Mouse (Mus musculus) C2C12 (cell line): Measurements from ENCODE around the gene Atp11a. TPM values are rescaled to one million over a fixed set of nuclear protein-coding genes. Genes with fewer than 3 reads are reported as not detected.

ENCODE experiments used
- H3K27me3 ChIP-seq: one replicate; pipeline ENCODE4 v1.6.1; 2011; ENCODE audit not compliant: control insufficient read depth, insufficient read depth, insufficient read length
- H3K36me3 ChIP-seq: one replicate; pipeline ENCODE4 v1.6.1; 2011; ENCODE audit not compliant: control insufficient read depth, insufficient read depth
- H3K4me3 ChIP-seq: one replicate; pipeline ENCODE4 v1.5.1; 2011; ENCODE audit warnings: mild to moderate bottlenecking, control low read depth; ENCODE audit not compliant: poor library complexity, insufficient read depth, severe bottlenecking
- H3K79me2 ChIP-seq: one replicate; pipeline ENCODE4 v1.6.1; 2011; ENCODE audit not compliant: control insufficient read depth, insufficient read depth
- H3K79me3 ChIP-seq: one replicate; pipeline ENCODE4 v1.6.1; 2011; ENCODE audit warnings: low read depth, control low read depth
- H3ac ChIP-seq: one replicate; pipeline ENCODE3; 2011; ENCODE audit warnings: low read depth; ENCODE audit not compliant: control insufficient read depth, insufficient read length
- CEBPB ChIP-seq: IDR thresholded peaks from one replicate; pipeline ENCODE4 v1.6.1; 2011; ENCODE audit warnings: low read depth, mild to moderate bottlenecking, control low read depth, moderate library complexity
- CTCF ChIP-seq: IDR thresholded peaks from one replicate; pipeline ENCODE4 v1.5.1; 2011; ENCODE audit not compliant: control insufficient read depth, insufficient read depth, insufficient read length
- FOSL1 ChIP-seq: IDR thresholded peaks from one replicate; pipeline ENCODE4 v1.8.0; 2011; ENCODE audit warnings: mild to moderate bottlenecking, low read length; ENCODE audit not compliant: poor library complexity, insufficient read depth, severe bottlenecking
- MAX ChIP-seq: IDR thresholded peaks from one replicate; pipeline ENCODE4 v1.6.1; 2011; ENCODE audit warnings: mild to moderate bottlenecking, control low read depth
- MYOD1 ChIP-seq: IDR thresholded peaks from one replicate; pipeline ENCODE4 v1.6.1; 2011; ENCODE audit warnings: low read depth; ENCODE audit not compliant: control insufficient read depth, insufficient read length
- MYOG ChIP-seq: IDR thresholded peaks from one replicate; pipeline ENCODE4 v1.6.1; 2011; ENCODE audit not compliant: control insufficient read depth, insufficient read length; ENCODE audit errors: extremely low read depth
- USF1 ChIP-seq: IDR thresholded peaks from one replicate; pipeline ENCODE4 v1.6.1; 2011; ENCODE audit warnings: low read depth, mild to moderate bottlenecking, control low read depth, moderate library complexity
- polyA plus RNA-seq: library from polyadenylated mRNA; unstranded; fragments of >200 nt; fragmentation: generic; extraction: Trizol; gene quantifications from one replicate; pipeline ENCODE4 v1.2.1, GENCODE M21; 2012; ENCODE audit warnings: missing spikeins

The Atp11a gene
- polyA plus RNA-seq, 1 experiment, result 16.6 TPM

DNA sequence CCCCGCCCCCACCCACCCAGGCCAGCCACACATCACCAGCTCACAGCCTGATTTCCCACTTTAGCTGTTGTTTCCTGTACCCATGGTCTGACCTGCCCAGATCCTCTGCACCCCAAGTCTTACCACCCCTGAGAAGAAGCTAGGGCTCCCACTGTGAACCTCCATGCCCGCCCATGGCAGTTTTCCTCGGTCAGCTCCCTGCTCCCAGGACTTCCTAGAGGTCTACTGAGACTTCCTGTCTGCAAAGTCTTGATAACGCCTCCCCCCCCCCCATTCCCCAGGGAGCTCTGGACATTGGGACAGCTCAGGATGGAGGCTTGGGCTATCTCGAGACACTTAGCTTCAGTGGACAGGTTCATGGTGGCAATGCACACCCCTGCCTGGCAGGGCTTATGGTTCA is 148.3 kb downstream of the Atp11a start:
- Histone ChIP-seq H3ac (no peak overlapping the region), H3K79me2 (no peaks in the 10 kb centered on the region), H3K79me3 (no peaks in the 10 kb centered on the region), H3K36me3 (no peaks in the 10 kb centered on the region), H3K27me3 (peaks cover 48% of the 10 kb centered on the region), H3K4me3 (no peak overlapping the region)
- TF ChIP-seq FOSL1 (no peak), MYOG (no peak), USF1 (no peak), CEBPB (no peak), MYOD1 (no peak)

DNA sequence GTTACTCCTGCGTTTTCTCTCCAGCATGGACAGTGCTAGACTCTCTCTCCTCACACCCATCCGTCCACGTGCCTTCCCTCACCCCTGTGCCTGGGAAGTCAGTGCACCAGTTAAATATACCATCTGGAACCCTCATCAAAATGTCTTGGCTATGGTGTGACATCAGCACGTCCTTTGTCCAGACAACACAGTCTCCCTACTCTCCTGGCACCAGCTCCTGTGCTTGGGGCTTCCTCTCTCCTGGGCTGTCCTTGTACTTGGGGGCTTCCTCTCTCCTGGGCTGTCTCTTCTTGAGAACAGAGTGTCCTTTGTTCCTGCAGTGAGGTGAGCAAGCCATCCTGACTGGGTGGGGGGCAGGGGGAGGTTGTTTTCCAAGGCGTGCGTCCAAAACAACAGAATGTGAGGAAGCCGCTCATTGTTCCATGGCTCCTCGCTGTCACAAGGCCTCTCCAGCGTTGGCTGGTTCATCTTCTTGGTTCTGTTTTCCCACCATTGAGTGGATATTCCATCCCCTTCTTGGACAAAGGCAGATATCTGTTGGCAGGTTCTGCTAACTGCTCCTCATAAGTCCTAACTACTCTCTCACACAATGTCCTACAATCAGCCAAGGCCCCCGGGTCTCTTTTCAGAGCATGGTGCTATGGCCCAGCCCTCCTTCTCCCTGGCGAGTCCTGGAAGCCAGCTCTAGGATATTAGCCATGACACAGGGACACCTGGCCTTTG is 148.9 kb downstream of the Atp11a start:
- Histone ChIP-seq H3ac (no peak overlapping the region), H3K36me3 (no peaks in the 10 kb centered on the region), H3K79me2 (no peaks in the 10 kb centered on the region), H3K27me3 (peaks cover 46% of the 10 kb centered on the region), H3K4me3 (no peak overlapping the region), H3K79me3 (no peaks in the 10 kb centered on the region)
- TF ChIP-seq FOSL1, result no peak

DNA sequence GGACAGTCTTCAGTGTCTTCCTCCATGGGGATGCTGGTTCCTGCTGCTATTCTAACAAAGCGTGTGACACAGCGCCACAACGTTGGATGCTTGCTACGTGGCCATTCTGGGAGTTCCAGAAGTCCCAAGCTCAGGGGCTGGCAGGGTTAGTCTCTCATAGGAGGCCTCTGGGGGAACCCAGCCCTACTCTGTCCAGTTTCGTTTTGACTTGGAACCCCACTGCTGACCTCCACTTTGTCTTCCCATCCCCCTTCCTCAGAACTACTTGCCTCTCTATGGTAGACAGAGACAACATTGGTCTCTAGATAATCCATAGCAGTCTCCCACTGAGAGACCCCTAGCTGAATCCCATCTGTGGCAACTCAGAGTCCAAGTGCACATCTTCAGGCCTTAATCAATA is 149.8 kb downstream of the Atp11a start:
- no peak for TF ChIP-seq USF1
- TF ChIP-seq MYOD1, result no peak
- no peak for TF ChIP-seq MAX
- TF ChIP-seq MYOG, result no peak
- no peak for TF ChIP-seq CEBPB
- TF ChIP-seq CTCF, result no peak
- Histone ChIP-seq H3K79me2 (no peaks in the 10 kb centered on the region), H3K4me3 (no peak overlapping the region), H3ac (no peak overlapping the region), H3K79me3 (no peaks in the 10 kb centered on the region), H3K27me3 (peaks cover 43% of the 10 kb centered on the region), H3K36me3 (no peaks in the 10 kb centered on the region)

DNA sequence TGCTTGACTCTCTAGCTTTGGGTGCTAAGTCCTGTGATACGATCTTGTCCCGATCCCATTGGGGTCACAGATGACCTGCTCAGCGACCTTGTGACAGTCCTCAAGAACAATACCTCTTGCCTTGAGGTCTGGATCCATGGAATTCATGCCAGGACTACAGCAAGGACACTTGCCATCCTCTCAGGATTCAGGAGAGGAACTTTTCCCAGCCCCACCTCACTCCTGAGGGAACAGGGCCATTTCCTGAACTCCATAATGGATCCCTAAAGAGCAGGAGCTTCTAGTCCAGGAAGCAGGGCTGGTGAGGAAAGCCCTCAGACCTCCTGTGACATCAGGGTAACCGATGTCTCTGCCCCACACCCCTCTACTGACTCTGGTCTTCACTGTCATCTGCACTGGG is 150.9 kb downstream of the Atp11a start:
- H3ac ChIP-seq, result no peak overlapping the region
- no peaks in the 10 kb centered on the region for H3K79me2 ChIP-seq
- H3K4me3 ChIP-seq, result no peak overlapping the region
- TF ChIP-seq CTCF, result no peak
- no peak for TF ChIP-seq FOSL1
- TF ChIP-seq MAX, result no peak
- TF ChIP-seq CEBPB, result no peak
- no peak for TF ChIP-seq MYOG
- TF ChIP-seq MYOD1, result no peak
- TF ChIP-seq USF1, result no peak
- peaks cover 42% of the 10 kb centered on the region for H3K27me3 ChIP-seq
- no peaks in the 10 kb centered on the region for H3K79me3 ChIP-seq
- no peaks in the 10 kb centered on the region for H3K36me3 ChIP-seq

DNA sequence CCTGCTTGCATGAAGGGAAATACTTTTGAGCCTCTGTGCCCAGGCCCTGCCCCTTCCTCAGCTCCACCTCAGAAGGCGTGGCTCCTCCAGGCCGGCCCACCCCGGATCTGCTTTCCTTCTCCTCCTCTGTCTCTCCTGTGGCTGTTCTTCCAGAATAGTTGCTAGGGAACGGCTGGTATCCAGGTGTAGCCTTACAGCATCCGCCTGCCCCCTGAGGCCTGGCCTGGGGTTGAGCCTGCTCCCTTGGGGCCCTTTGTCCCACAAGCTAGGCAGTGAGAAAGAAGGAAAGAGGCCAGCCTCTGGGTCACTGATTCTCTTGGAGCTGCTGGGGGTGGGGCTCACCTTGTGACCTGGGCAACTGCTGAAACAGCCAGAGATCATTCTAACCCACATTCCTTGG is 155.2 kb downstream of the Atp11a start:
- H3ac ChIP-seq, result no peak overlapping the region
- peaks cover 81% of the 10 kb centered on the region for H3K27me3 ChIP-seq
- no peaks in the 10 kb centered on the region for H3K79me2 ChIP-seq
- H3K36me3 ChIP-seq, result no peaks in the 10 kb centered on the region
- no peak for TF ChIP-seq FOSL1
- no peak for TF ChIP-seq USF1
- no peak for TF ChIP-seq MYOD1
- no peak for TF ChIP-seq CTCF
- TF ChIP-seq MYOG, result no peak
- TF ChIP-seq MAX, result no peak
- no peak for TF ChIP-seq CEBPB
- no peak overlapping the region for H3K4me3 ChIP-seq
- no peaks in the 10 kb centered on the region for H3K79me3 ChIP-seq

DNA sequence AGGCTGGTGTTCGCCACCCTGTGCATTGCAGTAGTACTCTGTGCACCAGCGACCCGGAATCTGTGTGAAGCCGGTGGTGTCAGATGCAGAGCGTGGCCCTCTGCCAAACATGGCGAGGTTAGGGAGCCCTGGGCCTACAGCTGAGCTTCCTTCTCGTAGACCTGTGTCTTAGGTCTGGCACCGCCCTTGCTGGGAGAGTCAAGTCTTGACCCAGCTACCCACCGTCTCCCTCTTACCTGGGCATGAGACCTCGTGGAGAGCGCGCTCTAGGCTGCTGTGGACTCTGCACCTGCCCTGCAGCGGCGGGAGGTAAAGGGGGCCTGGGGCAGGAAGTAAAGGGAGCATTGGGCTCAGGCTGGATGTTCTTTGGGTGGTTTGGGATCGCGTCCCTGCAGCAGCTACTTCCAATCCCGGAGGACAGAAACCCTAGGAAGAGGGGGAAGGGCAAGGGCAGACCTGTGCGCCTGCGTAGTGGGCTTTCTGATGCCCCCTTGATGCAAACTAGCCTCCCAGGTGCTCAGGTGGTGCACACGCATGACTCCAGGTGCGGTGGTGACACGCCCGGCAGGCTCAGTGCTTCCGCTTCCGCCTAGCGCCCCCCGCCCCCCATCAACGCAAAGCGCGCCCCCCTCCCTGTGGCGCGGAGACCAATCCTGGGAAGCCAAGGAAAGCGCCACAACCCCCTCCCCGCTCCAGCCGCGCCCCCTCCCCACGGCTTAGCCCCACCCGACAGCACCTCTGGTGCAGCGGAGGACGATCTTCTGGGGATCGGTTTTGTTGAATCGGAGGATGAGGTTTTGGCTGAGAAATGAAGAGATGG is 158.6 kb downstream of the Atp11a start:
- Histone ChIP-seq H3K36me3 (no peaks in the 10 kb centered on the region), H3K79me2 (no peaks in the 10 kb centered on the region), H3K79me3 (no peaks in the 10 kb centered on the region), H3K27me3 (peaks cover 77% of the 10 kb centered on the region), H3K4me3 (no peak overlapping the region), H3ac (no peak overlapping the region)
- no peak for TF ChIP-seq MAX
- TF ChIP-seq CEBPB, result no peak
- TF ChIP-seq CTCF, result no peak
